Mouse (Mus musculus) left cerebral cortex, postnatal 10 days (tissue): ENCODE measurements around the gene Fev. TPM values are rescaled to one million over a fixed set of nuclear protein-coding genes. Genes with fewer than 3 reads are reported as not detected.

ENCODE experiments used
- DNase-seq, 2 experiments: peaks; one replicate each; pipeline ENCODE4 v3.0.0; 2021 to 2022; ENCODE audit warnings: low spot score in 2 of 2, mixed read lengths in 1 of 2; ENCODE audit errors: extremely low spot score in 1 of 2
- intact Hi-C: fragments of 180-260 bp; cut with DNase I; formaldehyde crosslinking; loops from one replicate; pipeline ENCODE4 v1.15.1; 2025
- microRNA-seq: library from miRNA; unstranded; fragments of <30 nt; microRNA quantifications from one replicate; pipeline ENCODE4 v1.2.0, GENCODE M21; 2022
- total RNA-seq, 2 experiments: library from RNA; stranded (reverse); gene quantifications; 2 replicates each; pipeline ENCODE4 v1.2.3; 2021

The Fev gene
- total RNA-seq, 2 experiments from 2014 or later: not detected

DNA sequence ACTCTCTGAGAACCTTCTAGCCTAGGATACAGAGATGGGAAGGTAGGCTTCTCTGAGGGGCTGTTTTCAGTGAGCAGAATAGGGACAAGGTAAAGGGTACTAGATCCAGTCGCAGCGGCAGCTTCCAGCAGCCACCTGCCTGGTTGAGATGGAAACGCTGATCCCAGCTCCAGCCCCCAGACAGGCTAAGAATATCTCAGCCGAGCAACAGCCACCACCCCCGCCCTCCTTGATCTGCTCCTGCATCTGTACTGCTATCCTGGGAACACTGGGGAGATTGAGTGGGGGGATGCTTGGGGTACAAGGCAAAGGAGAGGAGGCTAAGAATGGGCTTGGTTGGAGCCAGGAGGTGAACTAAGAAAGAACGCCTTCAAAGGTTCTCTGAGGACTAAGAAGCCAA, 35.0 kb downstream of the Fev start:
- intact Hi-C loops: no loop called here
- DNase-seq: peak; percentile 68 to 70

DNA sequence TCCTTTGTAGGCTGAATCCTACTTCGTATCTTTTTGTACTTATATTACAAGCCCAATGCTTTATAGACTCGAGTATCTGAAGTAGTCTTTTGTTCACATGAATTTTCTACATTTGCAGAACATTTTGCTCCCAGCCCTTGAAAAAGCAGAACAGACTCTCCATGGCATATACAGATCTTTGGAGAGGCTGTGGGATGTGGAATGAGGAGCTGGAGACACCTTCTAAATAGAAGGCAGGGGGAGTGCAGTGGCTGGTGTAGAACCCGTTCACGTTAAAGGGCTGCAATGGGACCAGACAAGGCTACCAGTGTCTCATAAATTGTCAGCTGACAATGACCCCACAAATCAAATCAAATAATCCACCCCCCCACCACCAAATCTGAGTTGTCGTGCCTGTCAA, 36.3 kb downstream of the Fev start:
- no peak for DNase-seq
- intact Hi-C loops: no loop called here

DNA sequence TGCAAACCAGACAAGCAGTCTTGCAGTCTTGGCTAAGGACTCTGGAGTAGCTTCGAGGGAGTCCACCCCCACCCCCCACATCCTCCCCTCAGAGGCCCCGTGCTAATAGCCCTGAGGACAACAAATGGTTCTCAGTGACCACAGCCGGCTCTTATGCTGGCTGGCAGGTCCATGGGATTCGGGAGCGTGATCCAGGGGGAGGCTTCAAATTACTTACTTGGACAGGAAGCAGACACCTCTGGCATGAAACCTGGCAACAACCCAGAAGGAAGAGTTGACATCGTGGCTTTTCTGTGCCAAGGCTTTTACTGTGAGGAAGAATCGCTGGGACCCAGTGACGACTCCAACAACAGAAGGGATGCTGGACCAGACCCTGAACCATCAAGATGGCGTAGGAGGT, 38.9 kb downstream of the Fev start:
- DNase-seq: no peak

DNA sequence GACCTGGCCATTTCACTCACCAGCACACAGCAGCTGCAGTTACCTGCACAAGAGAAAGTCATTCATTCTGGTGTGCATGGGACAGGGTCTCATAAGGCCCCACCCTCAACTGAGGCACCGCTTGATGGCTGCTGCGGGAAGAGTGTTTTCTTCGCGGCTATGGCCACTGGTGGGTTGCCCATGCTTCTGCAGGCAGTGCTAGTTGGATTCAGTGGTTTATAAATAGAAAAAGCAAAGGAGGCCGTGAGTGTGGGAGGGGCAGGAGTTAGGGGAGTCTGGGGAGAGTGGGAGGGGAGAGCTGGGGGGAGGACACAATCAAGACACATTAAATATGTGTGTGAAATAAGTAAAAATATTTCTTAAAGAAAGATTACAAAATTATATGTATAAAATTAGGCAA, 42.1 kb downstream of the Fev start:
- DNase-seq: no peak
- intact Hi-C loops: no loop called here

More for the DNA sequence above, 38.9 kb downstream of the Fev start:
- intact Hi-C loops: no loop called here

DNA sequence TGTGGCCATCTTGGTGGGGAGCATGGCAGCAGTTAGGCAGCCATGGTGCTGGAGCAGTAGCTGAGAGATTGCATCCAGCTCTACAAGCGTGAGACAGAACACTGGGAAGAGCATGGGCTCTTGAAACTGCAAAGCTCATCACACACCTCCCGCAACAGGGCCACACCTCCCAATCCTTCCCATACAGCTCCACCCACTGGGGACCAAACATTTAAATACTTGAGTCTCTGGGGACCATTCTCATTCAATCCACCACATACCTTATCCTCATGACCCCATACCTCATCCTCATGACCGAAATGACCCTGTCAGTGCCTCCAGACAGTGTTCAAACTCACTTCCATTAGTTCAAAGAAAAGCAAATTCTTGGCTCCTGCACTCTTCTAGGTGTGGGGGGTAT, 52.0 kb downstream of the Fev start:
- DNase-seq: no peak
- intact Hi-C loops: no loop called here

Small RNAs within 50 kb of the gene (microRNA-seq; reads per million reads assigned to microRNA genes)
- gene Mir375: 103 reads per million, percentile 56 among the genes with 10 or more reads in this experiment

Other genes with a start within 250 kb of the Fev start
- gene Ttll4, start 223.7 kb downstream of the Fev start, total RNA-seq: 10 to 100 TPM; 21.3 to 28.2 TPM
- 1 to 10 TPM in 1 of 2 experiments, under 1 TPM in 1; 0.75 to 1.3 TPM for gene Cyp27a1, start 171.8 kb downstream of the Fev start, total RNA-seq
- gene Prkag3, start 136.2 kb downstream of the Fev start, total RNA-seq: not detected
- 1 to 10 TPM; 1.2 to 1.7 TPM for gene Wnt6, start 113.5 kb downstream of the Fev start, total RNA-seq
- 1 to 10 TPM in 1 of 2 experiments, under 1 TPM in 1; 0.87 to 1.1 TPM for gene Wnt10a, start 93.9 kb downstream of the Fev start, total RNA-seq
- gene Cdk5r2, start 30.5 kb downstream of the Fev start, total RNA-seq: 100 to 1,000 TPM; 474 to 481 TPM
- not detected for gene Cryba2, start 7.7 kb upstream of the Fev start, total RNA-seq
- gene Cfap65, start 50.2 kb upstream of the Fev start, total RNA-seq: 1 to 10 TPM; 1.6 to 2.1 TPM
- under 1 TPM; 0.45 to 0.47 TPM for gene Ihh, start 66.3 kb upstream of the Fev start, total RNA-seq
- 1 to 10 TPM; 1.9 to 2.7 TPM for gene Nhej1, start 239.8 kb upstream of the Fev start, total RNA-seq
- gene Slc23a3, start 248.5 kb upstream of the Fev start, total RNA-seq: under 1 TPM in 1 of 2 experiments, not detected in 1; 0.21 TPM